8 mouse cellular contexts compared by ENCODE assay signal in genomic region chr10:128525671-128526308, GRCm38 (mm10). TPM values are rescaled to one million over a fixed set of nuclear protein-coding genes. Genes with fewer than 3 reads are reported as not detected.
DNase-seq lines count a peak whose midpoint lies in the region; ATAC-seq lines count a peak whose summit lies in the region.

Esyt1 (minus strand) TSS chr10:128525871.

- peak within 1 kb of the TSS; percentile 63 for H3K27ac ChIP-seq in hindbrain, embryonic 16.5 days (ENCODE audit: low read depth, low read length)
- H3K27ac ChIP-seq in macrophage: peak within 1 kb of the TSS; percentile 84

- ATAC-seq in hindbrain, embryonic 16.5 days: peak; percentile 97

- H3K79me2 ChIP-seq in macrophage (ENCODE audit: inconsistent target): peaks cover 44% of the 10 kb centered on the region

- WGBS in hindbrain, embryonic 16.5 days: 0% methylated on average over 30 of the region's 37 CpGs
- WGBS in macrophage (ENCODE audit: missing documents): 1% methylated on average over 37 of the region's 37 CpGs

- H3K4me2 ChIP-seq in hindbrain, embryonic 16.5 days (ENCODE audit: low read length): peak within 1 kb of the TSS; percentile 100

- peak within 1 kb of the TSS; percentile 82 for H3K9ac ChIP-seq in hindbrain, embryonic 16.5 days (ENCODE audit: low read depth, low read length)

- H3K27me3 ChIP-seq in hindbrain, embryonic 16.5 days (replicated peaks; ENCODE audit: control insufficient read depth, insufficient read depth, low read length): peaks cover 2% of the 10 kb centered on the region; the same call in 1 of the 2 replicates

- H3K4me3 ChIP-seq in hindbrain, embryonic 16.5 days (ENCODE audit: low read length): peak within 1 kb of the TSS; percentile 83
- H3K4me3 ChIP-seq in macrophage (ENCODE audit: inconsistent target): peak within 1 kb of the TSS; percentile 95

- peak; percentile 92 for DNase-seq in WW6 (ENCODE audit: low read depth, low spot score)
- peak; percentile 60 to 82 for DNase-seq in cerebellum, postnatal 4 days (ENCODE audit: low spot score in 2 of 2)
- DNase-seq in gastrocnemius, adult 18-20 months (ENCODE audit: low spot score): peak; percentile 98
- DNase-seq in left cerebral cortex, adult 18-20 months (ENCODE audit: low spot score in 2 of 2): peak; percentile 82 to 86
- DNase-seq in right cerebral cortex, adult 18-20 months: peak; percentile 94
- peak; percentile 95 for DNase-seq in urinary bladder, postnatal 14 days (ENCODE audit: low spot score)

- no peaks in the 10 kb centered on the region for H3K9me3 ChIP-seq in hindbrain, embryonic 16.5 days (ENCODE audit: control insufficient read depth, low read length)

- no peaks in the 10 kb centered on the region for H3K36me3 ChIP-seq in hindbrain, embryonic 16.5 days (ENCODE audit: control insufficient read depth, insufficient read depth, low read length)
- peaks cover 16% of the 10 kb centered on the region; the same call in 1 of the 2 replicates for H3K36me3 ChIP-seq in macrophage (ENCODE audit: inconsistent target)

- H3K4me1 ChIP-seq in hindbrain, embryonic 16.5 days (ENCODE audit: control insufficient read depth, insufficient read depth, low read depth, low read length): peaks cover 13% of the 10 kb centered on the region

RNA-seq across cellular contexts. Expression of gene Esyt1, which starts in this region (rescaled TPM):
- total RNA-seq in gastrocnemius, adult 18-20 months (2021): 10 to 100 TPM; 12.3 to 15.3 TPM
- 13.5 and 16.6 TPM in 2 replicates for polyA plus RNA-seq in hindbrain, embryonic 16.5 days (2015; fragmentation: Nextera tagmentation; extraction: Ambion mirVana)
- 10 to 100 TPM; 13.1 to 13.2 TPM for total RNA-seq in left cerebral cortex, adult 18-20 months (2021)
- total RNA-seq in macrophage (2018; cell fraction: chromatin; rRNA removed): 100 to 1,000 TPM in 18 of 26 experiments, 10 to 100 TPM in 8; 40.7 to 306 (median 194) TPM
- 100 to 1,000 TPM; 134 to 249 (median 192) TPM for total RNA-seq in macrophage (2018; cell fraction: cytosol; rRNA removed)
- total RNA-seq in macrophage (2018; cell fraction: nucleus; rRNA removed): 100 to 1,000 TPM; 133 to 347 (median 250) TPM
- polyA plus RNA-seq in macrophage (2018): 147 to 161 TPM (median 155 TPM) in 3 replicates

Comparison
In these comparisons a context has a peak if more than half of its experiments do, and no peak if none do; other contexts are left out.
1. Peak in every context shown above with its lines: DNase-seq, ATAC-seq, H3K4me3 ChIP-seq and H3K27ac ChIP-seq.